Comparison of ENCODE assay signal across 15 mouse cellular contexts in the genomic region with DNA sequence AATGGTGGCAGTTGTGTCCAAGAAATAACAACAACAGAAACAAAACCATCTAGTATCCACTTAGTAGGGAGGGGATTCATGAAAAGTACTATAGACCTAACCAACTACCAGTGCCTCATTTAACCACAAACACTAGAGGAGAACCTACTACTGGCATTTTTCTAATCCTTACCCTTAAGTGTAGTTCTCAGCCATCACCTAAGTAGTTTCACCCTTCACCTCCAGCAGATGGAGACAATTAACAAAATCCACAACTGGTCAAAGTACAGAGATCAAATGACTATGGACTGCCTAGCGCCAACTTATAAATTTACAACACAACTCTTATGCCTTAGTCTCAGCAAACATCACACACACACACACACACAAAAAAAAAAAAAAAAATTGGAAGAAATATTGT.
DNase-seq lines count a peak whose midpoint lies in the region.
"Had no signal": no experiment of that assay in that cellular context is flagged by ENCODE, and none has a peak within 500 bp of the region (broad histone marks: within the 10 kb centered on the region; RNA-seq: fewer than 3 reads in every experiment).

No protein-coding gene starts in this region.

- DNase-seq in 3T3-L1 (ENCODE audit: low read depth, low spot score) (peak; percentile 24), ES-CJ7 (ENCODE audit: low read depth, low spot score) (peak; percentile 2)
- peak; percentile 50 for DNase-seq in embryo, embryonic 10.5 days (ENCODE audit: low spot score)
- DNase-seq in hindlimb bud, embryonic 11.5 days (ENCODE audit: extremely low spot score, low read depth, low spot score), result peak; percentile 14
- DNase-seq in thymus, postnatal 36 days, result no peak
- DNase-seq in layer of hippocampus, postnatal 36 days, result no peak
- DNase-seq: adrenal gland, adult 2 months; adrenal gland, postnatal 25 days; B cell, adult 2 months; cerebellum, adult 2 months; cerebellum, postnatal 10 days; forebrain, postnatal 0 days; gastrocnemius, adult 2 months; gastrocnemius, postnatal 25 days; kidney, adult 18-20 months had no signal

Comparison
In these comparisons a context has a peak if more than half of its experiments do, and no peak if none do; other contexts are left out.
1. DNase-seq: peak in 3T3-L1 (single experiment), ES-CJ7 (single experiment), embryo, embryonic 10.5 days (single experiment) and hindlimb bud, embryonic 11.5 days (single experiment); none in thymus, postnatal 36 days (0 of 2) and layer of hippocampus, postnatal 36 days (0 of 2).